Mouse (Mus musculus): Measurements from ENCODE around the gene Kcnk6. TPM values are rescaled to one million over a fixed set of nuclear protein-coding genes. Genes with fewer than 3 reads are reported as not detected.
"Not testable (repeated sequence)": the region's sequence is repeated elsewhere in the genome, so short reads cannot be mapped to it uniquely, and the experiment has no call there.

Kcnk6 gene
- polyA plus RNA-seq, 1 experiment from 2014 or later, result 1.4 TPM

GRCm38 (mm10) chr7:29214236-29214635 lies 18.1 kb downstream of the Kcnk6 start:
- H3K4me1 ChIP-seq (ENCODE audit: insufficient read depth), result peaks cover 4% of the 10 kb centered on the region; the same call in 1 of the 2 replicates
- no peak for TF ChIP-seq CTCF (IDR thresholded peaks at IDR 0.05; ENCODE audit: low read depth)
- TF ChIP-seq EP300 (IDR thresholded peaks at IDR 0.05; ENCODE audit: low read depth), result no peak
- H3K36me3 ChIP-seq (replicated peaks; ENCODE audit: insufficient read depth, low read length), result no peaks in the 10 kb centered on the region
- 53% methylated on average over 2 of the region's 2 CpGs for WGBS (ENCODE audit: insufficient replicate concordance)
- no peak for ATAC-seq
- H3K27me3 ChIP-seq (ENCODE audit: insufficient read depth, low read length), result no peaks in the 10 kb centered on the region
- no peak overlapping the region for H3K4me3 ChIP-seq (ENCODE audit: low read depth, low read length)
- no peak for DNase-seq
- no peak overlapping the region for H3K4me2 ChIP-seq (ENCODE audit: low read depth, low read length)
- H3K27ac ChIP-seq (ENCODE audit: low read depth), result no peak overlapping the region
- no peak overlapping the region for H3K9ac ChIP-seq (replicated peaks)
- peaks cover 19% of the 10 kb centered on the region for H3K9me3 ChIP-seq (ENCODE audit: low read length)

DNA sequence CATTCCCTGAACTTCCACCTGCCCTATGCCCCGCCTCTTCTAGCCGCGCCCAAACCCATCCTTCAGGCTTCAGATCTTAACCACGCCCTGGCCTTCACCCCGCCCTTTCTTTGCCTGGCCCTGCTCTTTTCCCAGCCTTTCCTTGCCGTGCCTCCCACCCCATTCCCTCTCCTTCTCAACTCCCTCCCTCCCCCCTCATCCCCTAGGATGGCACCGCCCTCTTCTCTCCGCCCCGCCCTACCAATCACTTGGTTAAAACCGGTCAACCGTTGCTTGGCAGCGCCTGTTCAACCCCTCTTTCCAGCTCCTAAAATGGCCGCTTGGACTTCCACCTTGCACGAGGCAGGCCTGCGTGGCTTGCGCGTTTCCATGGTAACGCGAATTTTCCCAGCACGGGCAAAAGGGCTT lies 18.6 kb downstream of the Kcnk6 start, which contains the start of gene Catsperg1:
TSS of gene Catsperg1 (minus strand) at position 361 of the 408 bp plus-strand sequence.
- Histone ChIP-seq H3K27ac (ENCODE audit: low read depth) (no peak within 1 kb of the TSS), H3K4me1 (ENCODE audit: insufficient read depth) (peaks cover 4% of the 10 kb centered on the region; the same call in 1 of the 2 replicates), H3K27me3 (ENCODE audit: insufficient read depth, low read length) (no peaks in the 10 kb centered on the region), H3K4me2 (ENCODE audit: low read depth, low read length) (no peak within 1 kb of the TSS), H3K9ac (replicated peaks) (no peak within 1 kb of the TSS), H3K4me3 (ENCODE audit: low read depth, low read length) (no peak within 1 kb of the TSS), H3K9me3 (ENCODE audit: low read length) (peaks cover 15% of the 10 kb centered on the region), H3K36me3 (replicated peaks; ENCODE audit: insufficient read depth, low read length) (no peaks in the 10 kb centered on the region)
- no peak for DNase-seq
- no peak for TF ChIP-seq EP300 (IDR thresholded peaks at IDR 0.05; ENCODE audit: low read depth)
- no peak for ATAC-seq
- WGBS (ENCODE audit: insufficient replicate concordance), result 35% methylated on average over 20 of the region's 20 CpGs

GRCm38 (mm10) chr7:29212775-29213560 lies 19.3 kb downstream of the Kcnk6 start:
- H3K9me3 ChIP-seq (ENCODE audit: low read length), result peaks cover 13% of the 10 kb centered on the region
- not testable (repeated sequence) for H3K36me3 ChIP-seq (replicated peaks; ENCODE audit: insufficient read depth, low read length); DNase-seq; H3K9ac ChIP-seq (replicated peaks); H3K4me2 ChIP-seq (ENCODE audit: low read depth, low read length); H3K4me1 ChIP-seq (ENCODE audit: insufficient read depth); H3K27me3 ChIP-seq (ENCODE audit: insufficient read depth, low read length); H3K27ac ChIP-seq (ENCODE audit: low read depth); ATAC-seq; H3K4me3 ChIP-seq (ENCODE audit: low read depth, low read length)
- 46% methylated on average over 40 of the region's 40 CpGs for WGBS (ENCODE audit: insufficient replicate concordance)

GRCm38 (mm10) chr7:29212199-29212765 lies 20.0 kb downstream of the Kcnk6 start:
- no peak overlapping the region for H3K9ac ChIP-seq (replicated peaks)
- TF ChIP-seq EP300 (IDR thresholded peaks at IDR 0.05; ENCODE audit: low read depth), result no peak
- no peak for TF ChIP-seq CTCF (IDR thresholded peaks at IDR 0.05; ENCODE audit: low read depth)
- H3K4me3 ChIP-seq (ENCODE audit: low read depth, low read length), result peak overlapping the region; percentile 34
- H3K27me3 ChIP-seq (ENCODE audit: insufficient read depth, low read length), result no peaks in the 10 kb centered on the region
- H3K9me3 ChIP-seq (ENCODE audit: low read length), result peaks cover 11% of the 10 kb centered on the region
- ATAC-seq (no peak), DNase-seq (peak; percentile 51)
- peak overlapping the region; percentile 61 for H3K4me2 ChIP-seq (ENCODE audit: low read depth, low read length)
- H3K27ac ChIP-seq (ENCODE audit: low read depth), result peak overlapping the region; percentile 74
- WGBS (ENCODE audit: insufficient replicate concordance), result 26% methylated on average over 26 of the region's 26 CpGs
- no peaks in the 10 kb centered on the region for H3K36me3 ChIP-seq (replicated peaks; ENCODE audit: insufficient read depth, low read length)
- peaks cover 4% of the 10 kb centered on the region; the same call in 1 of the 2 replicates for H3K4me1 ChIP-seq (ENCODE audit: insufficient read depth)

GRCm38 (mm10) chr7:29211415-29212198 lies 20.7 kb downstream of the Kcnk6 start:
- H3K36me3 ChIP-seq (replicated peaks; ENCODE audit: insufficient read depth, low read length), result no peaks in the 10 kb centered on the region
- H3K27ac ChIP-seq (ENCODE audit: low read depth), result peak overlapping the region; percentile 74
- H3K9ac ChIP-seq (replicated peaks), result no peak overlapping the region
- H3K4me3 ChIP-seq (ENCODE audit: low read depth, low read length), result peak overlapping the region; percentile 34
- peaks cover 4% of the 10 kb centered on the region; the same call in 1 of the 2 replicates for H3K4me1 ChIP-seq (ENCODE audit: insufficient read depth)
- WGBS (ENCODE audit: insufficient replicate concordance), result 5% methylated on average over 34 of the region's 34 CpGs
- peak; percentile 87 for ATAC-seq
- H3K4me2 ChIP-seq (ENCODE audit: low read depth, low read length), result peak overlapping the region; percentile 61
- peaks cover 8% of the 10 kb centered on the region for H3K9me3 ChIP-seq (ENCODE audit: low read length)
- no peak for TF ChIP-seq EP300 (IDR thresholded peaks at IDR 0.05; ENCODE audit: low read depth)
- TF ChIP-seq CTCF (IDR thresholded peaks at IDR 0.05; ENCODE audit: low read depth), result no peak
- no peaks in the 10 kb centered on the region for H3K27me3 ChIP-seq (ENCODE audit: insufficient read depth, low read length)
- peak; percentile 84 for DNase-seq

DNA sequence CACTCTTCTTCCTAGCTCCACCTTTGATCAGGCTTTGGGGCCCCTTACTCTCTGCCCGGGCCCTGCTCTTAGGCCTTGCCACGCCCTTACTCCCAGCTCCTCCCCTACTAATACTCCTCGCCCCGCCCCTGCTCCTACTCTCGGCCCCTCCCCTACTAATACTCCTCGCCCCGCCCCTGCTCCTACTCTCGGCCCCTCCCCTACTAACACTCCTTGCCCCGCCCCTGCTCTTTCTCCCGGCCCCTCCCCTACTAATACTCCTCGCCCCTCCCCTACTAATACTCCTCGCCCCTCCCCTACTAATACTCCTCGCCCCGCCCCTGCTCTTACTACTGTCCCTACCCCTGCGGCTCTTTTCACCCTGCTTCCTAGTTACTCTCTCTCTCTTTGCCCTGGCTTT lies 21.3 kb downstream of the Kcnk6 start:
- not testable (repeated sequence) for H3K27me3 ChIP-seq (ENCODE audit: insufficient read depth, low read length); H3K9ac ChIP-seq (replicated peaks); H3K36me3 ChIP-seq (replicated peaks; ENCODE audit: insufficient read depth, low read length); H3K9me3 ChIP-seq (ENCODE audit: low read length); H3K4me1 ChIP-seq (ENCODE audit: insufficient read depth)
- DNase-seq, result peak; percentile 53
- Histone ChIP-seq H3K4me2 (ENCODE audit: low read depth, low read length) (peak overlapping the region; percentile 61), H3K27ac (ENCODE audit: low read depth) (peak overlapping the region; percentile 74), H3K4me3 (ENCODE audit: low read depth, low read length) (peak overlapping the region; percentile 34; the same call in 1 of the 2 replicates)
- whole genome bisulfite sequencing (ENCODE audit: insufficient replicate concordance), result 17% methylated on average over 13 of the region's 15 CpGs
- peak; percentile 75 for ATAC-seq

Measured in liver, postnatal 0 days (tissue).